Mouse (Mus musculus): ENCODE data around the gene Tlr3. TPM values are rescaled to one million over a fixed set of nuclear protein-coding genes. Genes with fewer than 3 reads are reported as not detected.

Tlr3 gene
- polyA plus RNA-seq, 1 experiment from 2014 or later: 3.3 TPM

Other genes starting within 250 kb of the Tlr3 start
- gene F11, start 149.0 kb downstream of the Tlr3 start, polyA plus RNA-seq (2014; fragmentation: Nextera tagmentation; extraction: Ambion mirVana): not detected in 2 replicates
- not detected in 2 replicates for gene Klkb1, start 116.2 kb downstream of the Tlr3 start, polyA plus RNA-seq (2014; fragmentation: Nextera tagmentation; extraction: Ambion mirVana)
- gene Gm45753, start 102.6 kb downstream of the Tlr3 start, polyA plus RNA-seq (2014; fragmentation: Nextera tagmentation; extraction: Ambion mirVana): not detected in 2 replicates
- 0.76 and 1.1 TPM in 2 replicates for gene Cyp4v3, start 77.9 kb downstream of the Tlr3 start, polyA plus RNA-seq (2014; fragmentation: Nextera tagmentation; extraction: Ambion mirVana)
- gene Fam149a, start 28.8 kb downstream of the Tlr3 start, polyA plus RNA-seq (2014; fragmentation: Nextera tagmentation; extraction: Ambion mirVana): 3.6 and 4.2 TPM in 2 replicates
- 476 and 526 TPM in 2 replicates for gene Sorbs2, start 96.7 kb upstream of the Tlr3 start, polyA plus RNA-seq (2014; fragmentation: Nextera tagmentation; extraction: Ambion mirVana)